Mouse (Mus musculus) G1E (cell line): Measurements from ENCODE around the gene Prkg2. TPM values are rescaled to one million over a fixed set of nuclear protein-coding genes. Genes with fewer than 3 reads are reported as not detected.

Experiments used
- ATAC-seq: 2 replicates; pipeline ENCODE4 v1.8.0; 2016; ENCODE audit warnings: mild to moderate bottlenecking; ENCODE audit not compliant: insufficient number of reproducible peaks, poor library complexity, low FRiP score, severe bottlenecking; ENCODE audit errors: extremely low read depth
- DNase-seq: peaks from one replicate; pipeline ENCODE4 v3.0.0; 2012; ENCODE audit warnings: low spot score
- H3K27me3 ChIP-seq: 2 replicates; pipeline ENCODE4 v1.6.1; 2012; ENCODE audit warnings: mild to moderate bottlenecking, low read length, inconsistent platforms; ENCODE audit not compliant: insufficient read depth
- H3K36me3 ChIP-seq: replicated peaks from 2 replicates; pipeline ENCODE3; 2012; ENCODE audit warnings: mild to moderate bottlenecking, inconsistent platforms
- H3K4me1 ChIP-seq: 2 replicates; pipeline ENCODE4 v1.6.1; 2012; ENCODE audit warnings: low read depth, low read length, inconsistent platforms, mixed read lengths; ENCODE audit not compliant: insufficient read depth
- H3K4me3 ChIP-seq: 2 replicates; pipeline ENCODE4 v1.5.1; 2012; ENCODE audit warnings: low read depth, mild to moderate bottlenecking, inconsistent platforms, low read length, moderate library complexity, mixed read lengths
- H3K9me3 ChIP-seq: replicated peaks from 2 replicates; pipeline ENCODE4 v1.6.1; 2012; ENCODE audit warnings: inconsistent platforms
- CTCF ChIP-seq: IDR thresholded peaks from 2 replicates; pipeline ENCODE4 v1.5.1; 2012; ENCODE audit warnings: low read depth, low read length, inconsistent platforms, mixed read lengths
- GATA1 ChIP-seq: IDR thresholded peaks from 2 replicates; pipeline ENCODE4 v1.6.1; 2012; ENCODE audit warnings: borderline replicate concordance, low read length, inconsistent platforms, mixed read lengths
- GATA2 ChIP-seq: IDR thresholded peaks from 2 replicates; pipeline ENCODE4 v1.6.1; 2012; ENCODE audit warnings: low read depth, low read length, inconsistent platforms, borderline replicate concordance
- POLR2AphosphoS5 ChIP-seq: IDR thresholded peaks from 2 replicates; pipeline ENCODE4 v1.6.1; 2012; ENCODE audit warnings: low read depth, low read length, inconsistent platforms; ENCODE audit not compliant: insufficient replicate concordance
- TAL1 ChIP-seq: conservative IDR thresholded peaks from 2 replicates; pipeline ENCODE4 v1.6.1; 2012; ENCODE audit warnings: low read depth, low read length, inconsistent platforms, mixed read lengths
- polyA plus RNA-seq: library from polyadenylated mRNA; stranded (reverse); fragments of >175 nt; gene quantifications from 2 replicates; pipeline ENCODE4 v1.2.3, GENCODE M21; 2012
- total RNA-seq, 2 experiments: library from RNA; stranded (forward) in 1 of 2; stranded (reverse) in 1 of 2; fragments of 200-1000 nt in 1 of 2; fragments of >200 nt in 1 of 2; fragmentation: Nextera tagmentation in 1 of 2; gene quantifications; 2 replicates each; pipeline ENCODE4 v1.2.3; 2014 to 2017

Prkg2 gene
- total and polyA plus RNA-seq, 3 experiments: 0.11 TPM; not detected in 2

- H3K27me3 ChIP-seq: no peaks in the 10 kb centered on the region
- DNase-seq: no peak
- H3K9me3 ChIP-seq: peaks cover 29% of the 10 kb centered on the region
- ATAC-seq: no peak
- H3K36me3 ChIP-seq: no peaks in the 10 kb centered on the region
- H3K4me3 ChIP-seq: no peak overlapping the region
- no peaks in the 10 kb centered on the region for H3K4me1 ChIP-seq
- TF ChIP-seq GATA1: no peak
- no peak for TF ChIP-seq POLR2AphosphoS5
- no peak for TF ChIP-seq GATA2
- no peak for TF ChIP-seq TAL1
- TF ChIP-seq CTCF: no peak
These were observed 72.8 kb downstream of the Prkg2 start for GRCm38 (mm10) chr5:98964367-98964766.

GRCm38 (mm10) chr5:98962472-98962871 is 74.7 kb downstream of the Prkg2 start:
- ATAC-seq: no peak

GRCm38 (mm10) chr5:98955576-98955975 is 81.6 kb downstream of the Prkg2 start:
- no peak for DNase-seq
- no peaks in the 10 kb centered on the region for H3K27me3 ChIP-seq
- no peaks in the 10 kb centered on the region for H3K36me3 ChIP-seq
- ATAC-seq: no peak
- H3K4me1 ChIP-seq: no peaks in the 10 kb centered on the region
- H3K9me3 ChIP-seq: peaks cover 22% of the 10 kb centered on the region
- no peak for TF ChIP-seq POLR2AphosphoS5
- no peak for TF ChIP-seq TAL1
- TF ChIP-seq GATA2: no peak
- TF ChIP-seq GATA1: no peak
- TF ChIP-seq CTCF: no peak
- no peak overlapping the region for H3K4me3 ChIP-seq

More at GRCm38 (mm10) chr5:98962472-98962871, 74.7 kb downstream of the Prkg2 start:
- Histone ChIP-seq H3K4me1 (no peaks in the 10 kb centered on the region), H3K27me3 (no peaks in the 10 kb centered on the region), H3K36me3 (no peaks in the 10 kb centered on the region), H3K9me3 (peaks cover 20% of the 10 kb centered on the region), H3K4me3 (no peak overlapping the region)
- TF ChIP-seq TAL1 (no peak), GATA2 (no peak), POLR2AphosphoS5 (no peak), CTCF (no peak), GATA1 (no peak)
- no peak for DNase-seq

- ATAC-seq: no peak
- no peak for TF ChIP-seq GATA2
- DNase-seq: no peak
- Histone ChIP-seq H3K4me3 (no peak overlapping the region), H3K4me1 (no peaks in the 10 kb centered on the region), H3K36me3 (no peaks in the 10 kb centered on the region), H3K9me3 (peaks cover 17% of the 10 kb centered on the region), H3K27me3 (no peaks in the 10 kb centered on the region)
These were observed 83.8 kb downstream of the Prkg2 start for GRCm38 (mm10) chr5:98953386-98953785.

- Histone ChIP-seq H3K4me1 (no peaks in the 10 kb centered on the region), H3K9me3 (peaks cover 14% of the 10 kb centered on the region), H3K36me3 (no peaks in the 10 kb centered on the region), H3K27me3 (no peaks in the 10 kb centered on the region), H3K4me3 (no peak overlapping the region)
- DNase-seq (no peak), ATAC-seq (no peak)
- TF ChIP-seq CTCF (no peak), GATA2 (no peak), GATA1 (no peak), TAL1 (no peak), POLR2AphosphoS5 (no peak)
These were observed 85.6 kb downstream of the Prkg2 start for GRCm38 (mm10) chr5:98951566-98951965.

- no peaks in the 10 kb centered on the region for H3K27me3 ChIP-seq
- H3K36me3 ChIP-seq: no peaks in the 10 kb centered on the region
- no peak overlapping the region for H3K4me3 ChIP-seq
- TF ChIP-seq TAL1: no peak
- DNase-seq (no peak), ATAC-seq (no peak)
- no peaks in the 10 kb centered on the region for H3K4me1 ChIP-seq
- H3K9me3 ChIP-seq: peaks cover 8% of the 10 kb centered on the region
These were observed 86.6 kb downstream of the Prkg2 start for GRCm38 (mm10) chr5:98950495-98951092.

GRCm38 (mm10) chr5:98949784-98950183 is 87.4 kb downstream of the Prkg2 start:
- no peak for DNase-seq
- H3K27me3 ChIP-seq: no peaks in the 10 kb centered on the region
- no peak overlapping the region for H3K4me3 ChIP-seq
- no peak for TF ChIP-seq TAL1
- no peak for TF ChIP-seq GATA1
- no peak for TF ChIP-seq GATA2
- no peak for TF ChIP-seq CTCF
- no peak for TF ChIP-seq POLR2AphosphoS5
- H3K4me1 ChIP-seq: no peaks in the 10 kb centered on the region
- H3K36me3 ChIP-seq: no peaks in the 10 kb centered on the region
- H3K9me3 ChIP-seq: peaks cover 10% of the 10 kb centered on the region
- no peak for ATAC-seq
